ENCODE assay signal across 13 mouse cellular contexts in the genomic region with DNA sequence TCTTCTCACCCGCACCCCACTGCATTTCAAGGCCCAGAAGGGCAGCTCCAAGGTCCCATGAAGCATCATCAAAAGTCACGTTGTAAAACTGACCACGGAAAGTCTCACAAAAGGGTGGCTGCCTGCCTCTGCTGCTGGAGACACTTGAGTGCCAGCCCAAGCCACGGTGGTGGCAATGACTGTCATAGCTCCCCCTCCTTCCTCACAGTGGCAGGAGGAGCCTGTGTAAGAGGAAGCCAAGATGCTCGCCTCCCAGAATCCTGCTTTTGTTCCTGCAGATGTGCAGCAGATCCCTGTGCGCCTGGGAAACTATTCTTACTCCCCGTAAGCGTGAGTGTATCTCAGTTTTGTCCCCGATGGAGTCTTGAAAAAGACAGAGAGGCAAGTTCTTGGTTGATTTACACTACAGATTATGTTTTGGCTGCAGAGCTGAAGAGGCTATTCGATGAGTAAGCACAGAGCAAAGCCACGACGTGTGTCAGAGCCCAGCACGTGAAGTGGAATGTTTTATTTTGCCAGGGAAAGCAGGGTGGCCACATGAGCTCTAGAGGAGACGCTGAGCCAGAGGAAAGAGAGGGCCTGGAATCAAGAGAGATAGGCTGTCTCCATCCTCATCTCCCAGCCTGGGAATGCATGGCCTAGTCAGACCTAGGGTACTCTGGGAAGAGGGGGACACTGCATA.
DNase-seq lines count a peak whose midpoint lies in the region; ATAC-seq lines count a peak whose summit lies in the region.
"Had no signal": no experiment of that assay in that cellular context is flagged by ENCODE, and none has a peak within 500 bp of the region (broad histone marks: within the 10 kb centered on the region; RNA-seq: fewer than 3 reads in every experiment).

No protein-coding gene starts in this region.

- peak; percentile 26 to 37 for DNase-seq in left cerebral cortex, postnatal 14 days (ENCODE audit: low spot score in 2 of 2)
- DNase-seq in left cerebral cortex, adult 8-10 months (ENCODE audit: low spot score in 2 of 2): no peak
- peak; percentile 84 for DNase-seq in NIH3T3 (ENCODE audit: low read depth)
- DNase-seq in adrenal gland, postnatal 14 days: peak; percentile 65
- no peak for DNase-seq in spleen, postnatal 10 days (ENCODE audit: low spot score in 2 of 2)
- DNase-seq in testis, postnatal 10 days (ENCODE audit: low spot score): no peak
- DNase-seq: cerebellum, adult 18-20 months; heart, postnatal 4 days; kidney, adult 11 months; layer of hippocampus, adult 9-11 months; lung, postnatal 4 days had no signal

- intact Hi-C loops in left cerebral cortex, postnatal 14 days (cut with DNase I): no loop called here

- ATAC-seq in megakaryocyte progenitor cell, adult 5-6 weeks (replicated peaks; ENCODE audit: poor library complexity): peak; percentile 52
- ATAC-seq: hindbrain, postnatal 0 days had no signal

Comparison
In these comparisons a context has a peak if more than half of its experiments do, and no peak if none do; other contexts are left out.
1. DNase-seq: peak in left cerebral cortex, postnatal 14 days (2 of 2), NIH3T3 (single experiment) and adrenal gland, postnatal 14 days (single experiment); none in left cerebral cortex, adult 8-10 months (0 of 2), spleen, postnatal 10 days (0 of 2) and testis, postnatal 10 days (single experiment).